ENCODE assay signal across 9 mouse cellular contexts in genomic region chr3:86998433-86999414, GRCm38 (mm10). TPM values are rescaled to one million over a fixed set of nuclear protein-coding genes. Genes with fewer than 3 reads are reported as not detected.
A peak's percentile ranks its signal among the peaks of the same experiment; 100 is the strongest.
DNase-seq lines count a peak whose midpoint lies in the region; ATAC-seq and TF ChIP-seq lines count a peak whose summit lies in the region.
"Not testable (repeated sequence)": the region's sequence is repeated elsewhere in the genome, so short reads cannot be mapped to it uniquely, and the experiment has no call there.
"Had no signal": no experiment of that assay in that cellular context is flagged by ENCODE, and none has a peak within 500 bp of the region (broad histone marks: within the 10 kb centered on the region; RNA-seq: fewer than 3 reads in every experiment).

No protein-coding gene starts in this region.

- DNase-seq in brain, adult 2 months (ENCODE audit: low read depth, low spot score): peak; percentile 74
- peak; percentile 81 for DNase-seq in liver, embryonic 11.5 days (ENCODE audit: low spot score)
- peak; percentile 79 to 85 for DNase-seq in spleen, postnatal 36 days (ENCODE audit: low spot score in 2 of 2)

- H3K36me3 ChIP-seq in C2C12 (ENCODE audit: control insufficient read depth, insufficient read depth); heart, embryonic 13.5 days; kidney, embryonic 16.5 days (ENCODE audit: insufficient read depth, low read length); liver, embryonic 11.5 days (ENCODE audit: control insufficient read depth, insufficient read depth, low read length): not testable (repeated sequence)

- H3K9me3 ChIP-seq in heart, embryonic 13.5 days; kidney, embryonic 16.5 days (ENCODE audit: low read length); liver, embryonic 11.5 days (ENCODE audit: control insufficient read depth, low read length): not testable (repeated sequence)

- peak overlapping the region; percentile 94 for H3K27ac ChIP-seq in heart, embryonic 13.5 days (replicated peaks)
- H3K27ac ChIP-seq in kidney, embryonic 16.5 days (ENCODE audit: low read length): peak overlapping the region; percentile 88
- peak overlapping the region; percentile 70 for H3K27ac ChIP-seq in liver, embryonic 11.5 days (ENCODE audit: low read depth, low read length)

- peak overlapping the region; percentile 61 for H3ac ChIP-seq in C2C12 (ENCODE audit: control insufficient read depth, insufficient read length, low read depth)

- H3K9ac ChIP-seq in heart, embryonic 13.5 days: peak overlapping the region; percentile 88
- H3K9ac ChIP-seq in kidney, embryonic 16.5 days (replicated peaks; ENCODE audit: low read length): peak overlapping the region; percentile 81
- H3K9ac ChIP-seq in liver, embryonic 11.5 days (ENCODE audit: low read depth, low read length): peak overlapping the region; percentile 66

- H3K4me3 ChIP-seq in C2C12 (ENCODE audit: insufficient read depth, poor library complexity, severe bottlenecking): peak overlapping the region; percentile 2
- peak overlapping the region; percentile 66 for H3K4me3 ChIP-seq in heart, embryonic 13.5 days
- H3K4me3 ChIP-seq in kidney, embryonic 16.5 days (ENCODE audit: low read length): peak overlapping the region; percentile 62
- peak overlapping the region; percentile 63 for H3K4me3 ChIP-seq in liver, embryonic 11.5 days (ENCODE audit: low read depth, low read length)

- H3K79me3 ChIP-seq in C2C12 (ENCODE audit: low read depth): not testable (repeated sequence)

- H3K4me1 ChIP-seq in heart, embryonic 13.5 days: peaks cover 29% of the 10 kb centered on the region
- H3K4me1 ChIP-seq in kidney, embryonic 16.5 days (ENCODE audit: insufficient read depth, low read length); liver, embryonic 11.5 days (replicated peaks; ENCODE audit: control insufficient read depth, insufficient read depth, low read length): not testable (repeated sequence)

- H3K79me2 ChIP-seq in C2C12 (ENCODE audit: control insufficient read depth, insufficient read depth): not testable (repeated sequence)

- TF ChIP-seq CTCF in C2C12 (IDR thresholded peaks at IDR 0.05; ENCODE audit: control insufficient read depth, insufficient read depth, insufficient read length): not testable (repeated sequence)

- WGBS in heart, embryonic 13.5 days: 3% methylated on average over 23 of the region's 24 CpGs
- whole genome bisulfite sequencing in kidney, embryonic 16.5 days: 4% methylated on average over 23 of the region's 24 CpGs
- WGBS in liver, embryonic 11.5 days: 5% methylated on average over 23 of the region's 24 CpGs

- peak; percentile 60 for ATAC-seq in erythroblast, adult 5-6 weeks (replicated peaks; ENCODE audit: low FRiP score, poor library complexity, severe bottlenecking)
- ATAC-seq in heart, embryonic 13.5 days (ENCODE audit: extremely low read depth, insufficient number of reproducible peaks, low FRiP score, low TSS enrichment): peak; percentile 89; the same call in 1 of the 2 replicates
- peak; percentile 99 for ATAC-seq in kidney, embryonic 16.5 days (ENCODE audit: low FRiP score, low TSS enrichment)
- ATAC-seq in liver, embryonic 11.5 days (replicated peaks; ENCODE audit: low FRiP score): peak; percentile 95
- peak; percentile 59 for ATAC-seq in monocyte, adult 5-6 weeks (replicated peaks; ENCODE audit: insufficient number of reproducible peaks, low FRiP score, low TSS enrichment, poor library complexity, severe bottlenecking)

- peak overlapping the region; percentile 69 for H3K4me2 ChIP-seq in heart, embryonic 13.5 days
- peak overlapping the region; percentile 67 for H3K4me2 ChIP-seq in kidney, embryonic 16.5 days (replicated peaks; ENCODE audit: low read depth, low read length)
- peak overlapping the region; percentile 81 for H3K4me2 ChIP-seq in liver, embryonic 11.5 days

- H3K27me3 ChIP-seq in C2C12 (ENCODE audit: control insufficient read depth, insufficient read depth, insufficient read length); heart, embryonic 13.5 days (replicated peaks); kidney, embryonic 16.5 days (ENCODE audit: insufficient read depth, low read length); liver, embryonic 11.5 days (replicated peaks; ENCODE audit: control insufficient read depth, insufficient read depth, low read length): not testable (repeated sequence)

RNA-seq across cellular contexts. Expression of gene Cd1d1, which starts 0.5 kb away (rescaled TPM):
- polyA plus RNA-seq in C2C12 (2012; fragmentation: generic; extraction: Trizol): 0.39 TPM
- 5.6 and 15.0 TPM in 2 replicates for total RNA-seq in erythroblast, adult 5-6 weeks (2015; ENCODE audit: low replicate concordance)
- total RNA-seq in erythroblast, adult 5-6 weeks (2017; ENCODE audit: low replicate concordance): 0.98 and 4.2 TPM in 2 replicates
- 53.0 and 56.4 TPM in 2 replicates for polyA plus RNA-seq in heart, embryonic 13.5 days (2015; fragmentation: Nextera tagmentation; extraction: Ambion mirVana)
- polyA plus RNA-seq in kidney, embryonic 16.5 days (2015; fragmentation: Nextera tagmentation; extraction: Ambion mirVana): 27.3 and 28.3 TPM in 2 replicates
- 14.5 and 15.7 TPM in 2 replicates for polyA plus RNA-seq in liver, embryonic 11.5 days (2014; fragmentation: Nextera tagmentation; extraction: Ambion mirVana)
- total RNA-seq in monocyte, adult 5-6 weeks (2017): 14.4 to 31.8 TPM (median 31.4 TPM) in 3 replicates
- polyA plus RNA-seq: G1E had no signal

Comparison
In these comparisons a context has a peak if more than half of its experiments do, and no peak if none do; other contexts are left out.
1. Peak in every context shown above with its lines: DNase-seq, ATAC-seq, H3K4me3 ChIP-seq and H3K27ac ChIP-seq.
2. H3K4me3 ChIP-seq: peak in every context shown above with its lines; median percentile 66 in heart, embryonic 13.5 days; 63 in liver, embryonic 11.5 days; 62 in kidney, embryonic 16.5 days; 2 in C2C12.
3. RNA of gene Cd1d1, which starts 0.5 kb away (polyA plus RNA-seq): 53.0 to 56.4 TPM in heart, embryonic 13.5 days, 27.3 to 28.3 TPM in kidney, embryonic 16.5 days and 14.5 to 15.7 TPM in liver, embryonic 11.5 days; 0.39 TPM in C2C12 (single experiment); every median in the first group is over 10 times any median in the second.